Mouse (Mus musculus): Measurements from ENCODE around the gene Fgf3. TPM values are rescaled to one million over a fixed set of nuclear protein-coding genes. Genes with fewer than 3 reads are reported as not detected.

Gene Fgf3
- polyA plus RNA-seq, 1 experiment, result 1.9 TPM

GRCm38 (mm10) chr7:144823988-144824387 is 13.9 kb upstream of the Fgf3 start:
- no peak for TF ChIP-seq POLR2A (IDR thresholded peaks at IDR 0.05; ENCODE audit: control insufficient read depth, extremely low read depth, insufficient read depth, low read length, poor library complexity)
- no peak for TF ChIP-seq CTCF (IDR thresholded peaks at IDR 0.05; ENCODE audit: borderline replicate concordance, control insufficient read depth, extremely low read depth, insufficient read depth, low read length, poor library complexity)
- H3K4me3 ChIP-seq (ENCODE audit: control insufficient read depth, insufficient read depth, low read length), result no peak overlapping the region
- 80% methylated on average over 2 of the region's 2 CpGs for WGBS
- no peak for DNase-seq
- no peaks in the 10 kb centered on the region for H3K27me3 ChIP-seq (ENCODE audit: control insufficient read depth, insufficient read depth, low read length)
- H3K36me3 ChIP-seq (ENCODE audit: control insufficient read depth, insufficient read depth, low read length), result no peaks in the 10 kb centered on the region
- no peaks in the 10 kb centered on the region for H3K4me1 ChIP-seq (replicated peaks; ENCODE audit: control insufficient read depth, insufficient read depth, low read length)
- H3K27ac ChIP-seq (ENCODE audit: control insufficient read depth, insufficient read depth, low read length), result no peak overlapping the region

GRCm38 (mm10) chr7:144828369-144828768 is 9.5 kb upstream of the Fgf3 start:
- Histone ChIP-seq H3K36me3 (ENCODE audit: control insufficient read depth, insufficient read depth, low read length) (no peaks in the 10 kb centered on the region), H3K4me1 (replicated peaks; ENCODE audit: control insufficient read depth, insufficient read depth, low read length) (no peaks in the 10 kb centered on the region), H3K4me3 (ENCODE audit: control insufficient read depth, insufficient read depth, low read length) (no peak overlapping the region), H3K27me3 (ENCODE audit: control insufficient read depth, insufficient read depth, low read length) (no peaks in the 10 kb centered on the region), H3K27ac (ENCODE audit: control insufficient read depth, insufficient read depth, low read length) (no peak overlapping the region)
- WGBS, result 89% methylated on average over 11 of the region's 11 CpGs
- no peak for DNase-seq
- TF ChIP-seq POLR2A (IDR thresholded peaks at IDR 0.05; ENCODE audit: control insufficient read depth, extremely low read depth, insufficient read depth, low read length, poor library complexity), result no peak
- no peak for TF ChIP-seq CTCF (IDR thresholded peaks at IDR 0.05; ENCODE audit: borderline replicate concordance, control insufficient read depth, extremely low read depth, insufficient read depth, low read length, poor library complexity)

DNA sequence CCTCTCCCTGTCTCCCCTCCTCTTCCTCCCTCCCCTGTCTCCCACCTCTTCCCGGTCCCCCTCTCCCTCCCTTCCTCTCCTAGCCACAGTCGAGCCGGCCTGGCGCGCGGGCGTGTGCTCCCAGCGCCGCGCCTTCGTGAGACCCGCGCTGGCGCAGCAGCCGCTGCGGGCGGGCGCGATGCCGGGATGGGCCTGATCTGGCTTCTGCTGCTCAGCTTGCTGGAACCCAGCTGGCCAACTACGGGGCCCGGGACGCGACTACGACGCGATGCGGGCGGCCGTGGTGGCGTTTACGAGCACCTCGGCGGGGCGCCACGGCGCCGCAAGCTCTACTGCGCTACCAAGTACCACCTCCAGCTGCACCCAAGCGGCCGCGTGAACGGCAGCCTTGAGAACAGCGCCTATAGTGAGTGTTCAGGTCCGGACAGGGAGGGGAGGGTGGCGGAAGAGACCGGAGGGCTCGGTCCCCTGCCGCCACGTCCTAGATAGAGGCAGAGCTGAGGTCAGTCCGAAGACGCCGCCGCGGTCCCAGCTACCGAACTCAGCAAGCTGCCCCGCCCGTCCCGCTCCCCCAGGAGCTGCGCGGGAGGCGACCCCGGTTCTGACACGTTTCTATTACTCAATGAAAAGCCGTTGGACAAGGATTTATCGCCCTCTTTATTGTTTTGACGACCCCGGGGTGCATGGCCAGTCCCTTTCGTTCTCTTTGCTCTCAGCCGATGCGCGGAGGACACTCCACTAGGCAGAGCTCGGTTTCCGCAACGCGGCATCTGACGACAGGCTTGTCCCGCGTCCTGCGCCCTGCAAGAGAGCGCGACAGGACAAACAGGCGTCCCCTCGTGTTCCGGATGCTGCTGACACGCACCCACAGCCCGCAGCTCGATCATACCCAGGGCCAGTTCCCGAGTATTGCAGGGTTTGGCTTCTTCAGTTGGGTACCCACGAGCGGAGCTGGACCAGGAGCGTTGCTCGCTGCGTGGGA is 930 bp downstream of the Fgf3 start:
- Histone ChIP-seq H3K27me3 (ENCODE audit: control insufficient read depth, insufficient read depth, low read length) (peaks cover 8% of the 10 kb centered on the region; the same call in 1 of the 2 replicates), H3K4me3 (ENCODE audit: control insufficient read depth, insufficient read depth, low read length) (no peak overlapping the region), H3K36me3 (ENCODE audit: control insufficient read depth, insufficient read depth, low read length) (no peaks in the 10 kb centered on the region), H3K4me1 (replicated peaks; ENCODE audit: control insufficient read depth, insufficient read depth, low read length) (no peaks in the 10 kb centered on the region), H3K27ac (ENCODE audit: control insufficient read depth, insufficient read depth, low read length) (no peak overlapping the region)
- DNase-seq, result no peak
- 1% methylated on average over 94 of the region's 94 CpGs for WGBS
- TF ChIP-seq CTCF (IDR thresholded peaks at IDR 0.05; ENCODE audit: borderline replicate concordance, control insufficient read depth, extremely low read depth, insufficient read depth, low read length, poor library complexity) (no peak), POLR2A (IDR thresholded peaks at IDR 0.05; ENCODE audit: control insufficient read depth, extremely low read depth, insufficient read depth, low read length, poor library complexity) (no peak)

- 25% methylated on average over 4 of the region's 4 CpGs for WGBS
- no peak for TF ChIP-seq POLR2A (IDR thresholded peaks at IDR 0.05; ENCODE audit: control insufficient read depth, extremely low read depth, insufficient read depth, low read length, poor library complexity)
- peak; percentile 82 for TF ChIP-seq CTCF (IDR thresholded peaks at IDR 0.05; ENCODE audit: borderline replicate concordance, control insufficient read depth, extremely low read depth, insufficient read depth, low read length, poor library complexity)
These were observed 8.3 kb downstream of the Fgf3 start for GRCm38 (mm10) chr7:144846158-144846557.

DNA sequence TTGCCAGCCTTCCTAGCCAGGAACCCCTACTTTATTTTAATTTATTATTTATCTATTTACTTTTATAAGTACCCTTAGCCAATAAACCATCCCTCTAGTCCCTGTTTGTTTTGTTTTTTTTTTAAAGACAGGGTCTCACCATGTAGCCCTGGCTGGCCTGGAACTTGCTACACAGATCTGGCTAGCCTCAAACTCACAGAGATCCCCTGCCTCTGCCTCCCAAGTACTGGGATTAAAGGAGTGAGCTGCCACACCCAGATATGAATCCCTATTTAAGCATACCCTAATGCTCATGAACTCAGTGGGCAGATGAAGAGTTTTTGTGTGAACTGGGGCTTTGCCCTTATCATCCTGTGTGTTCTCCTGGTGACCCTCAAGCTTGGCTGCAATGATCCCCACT is 9.2 kb downstream of the Fgf3 start, which contains the start of gene Fgf4:
Gene Fgf4, plus strand, starts transcription at position 301 of the 400 bp plus-strand sequence.
- Histone ChIP-seq H3K4me1 (replicated peaks; ENCODE audit: control insufficient read depth, insufficient read depth, low read length) (no peaks in the 10 kb centered on the region), H3K36me3 (ENCODE audit: control insufficient read depth, insufficient read depth, low read length) (no peaks in the 10 kb centered on the region), H3K27ac (ENCODE audit: control insufficient read depth, insufficient read depth, low read length) (no peak within 1 kb of the TSS), H3K27me3 (ENCODE audit: control insufficient read depth, insufficient read depth, low read length) (no peaks in the 10 kb centered on the region), H3K4me3 (ENCODE audit: control insufficient read depth, insufficient read depth, low read length) (no peak within 1 kb of the TSS)
- no peak for DNase-seq
- TF ChIP-seq POLR2A (IDR thresholded peaks at IDR 0.05; ENCODE audit: control insufficient read depth, extremely low read depth, insufficient read depth, low read length, poor library complexity) (no peak), CTCF (IDR thresholded peaks at IDR 0.05; ENCODE audit: borderline replicate concordance, control insufficient read depth, extremely low read depth, insufficient read depth, low read length, poor library complexity) (no peak)

More at GRCm38 (mm10) chr7:144846158-144846557, 8.3 kb downstream of the Fgf3 start:
- Histone ChIP-seq H3K4me1 (replicated peaks; ENCODE audit: control insufficient read depth, insufficient read depth, low read length) (no peaks in the 10 kb centered on the region), H3K27ac (ENCODE audit: control insufficient read depth, insufficient read depth, low read length) (no peak overlapping the region), H3K36me3 (ENCODE audit: control insufficient read depth, insufficient read depth, low read length) (no peaks in the 10 kb centered on the region), H3K4me3 (ENCODE audit: control insufficient read depth, insufficient read depth, low read length) (no peak overlapping the region), H3K27me3 (ENCODE audit: control insufficient read depth, insufficient read depth, low read length) (no peaks in the 10 kb centered on the region)
- peak; percentile 52 for DNase-seq

DNA sequence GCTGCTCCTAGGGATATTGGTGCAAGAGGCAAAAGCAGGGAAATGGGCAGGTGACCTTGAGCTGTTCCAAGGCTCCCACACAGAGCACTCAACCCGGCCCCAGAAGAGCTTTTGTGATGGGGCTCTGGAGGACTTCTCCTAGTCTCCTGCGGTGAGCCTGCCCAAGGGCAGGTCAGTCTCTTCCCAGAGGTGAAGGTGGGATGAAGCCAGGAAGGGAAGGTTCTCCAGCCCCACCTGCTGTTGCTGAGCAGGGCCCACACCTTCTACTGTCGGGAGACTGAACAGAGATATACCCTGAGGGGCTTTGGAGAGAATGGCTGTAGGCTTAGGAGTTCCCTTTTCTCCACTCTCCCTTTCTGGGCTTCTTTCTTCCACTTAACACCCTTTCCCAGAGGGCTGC is 13.4 kb downstream of the Fgf3 start:
- no peak for TF ChIP-seq POLR2A (IDR thresholded peaks at IDR 0.05; ENCODE audit: control insufficient read depth, extremely low read depth, insufficient read depth, low read length, poor library complexity)
- TF ChIP-seq CTCF (IDR thresholded peaks at IDR 0.05; ENCODE audit: borderline replicate concordance, control insufficient read depth, extremely low read depth, insufficient read depth, low read length, poor library complexity), result no peak

More for the DNA sequence above, 13.4 kb downstream of the Fgf3 start:
- Histone ChIP-seq H3K4me3 (ENCODE audit: control insufficient read depth, insufficient read depth, low read length) (no peak overlapping the region), H3K4me1 (replicated peaks; ENCODE audit: control insufficient read depth, insufficient read depth, low read length) (no peaks in the 10 kb centered on the region), H3K27ac (ENCODE audit: control insufficient read depth, insufficient read depth, low read length) (no peak overlapping the region), H3K36me3 (ENCODE audit: control insufficient read depth, insufficient read depth, low read length) (no peaks in the 10 kb centered on the region), H3K27me3 (ENCODE audit: control insufficient read depth, insufficient read depth, low read length) (no peaks in the 10 kb centered on the region)
- no peak for DNase-seq
- WGBS, result 74% methylated on average over 3 of the region's 3 CpGs
